Mouse (Mus musculus) limb, embryonic 12.5 days (tissue): Measurements from ENCODE around the gene Aacs. TPM values are rescaled to one million over a fixed set of nuclear protein-coding genes. Genes with fewer than 3 reads are reported as not detected.

Experiments
- ATAC-seq: fragments of 200-750 bp; cut with Nextera tagmentation; 2 replicates; pipeline ENCODE4 v1.8.0; 2017; ENCODE audit warnings: low read depth, moderate TSS enrichment; ENCODE audit not compliant: insufficient number of reproducible peaks, insufficient read depth, low FRiP score, low TSS enrichment
- H3K27ac ChIP-seq: fragments of 300-500 bp; sonication (generic); 2 replicates; pipeline ENCODE4 v1.5.1; 2016; ENCODE audit warnings: mild to moderate bottlenecking, moderate library complexity
- H3K27me3 ChIP-seq: fragments of 300-500 bp; sonication (generic); 2 replicates; pipeline ENCODE4 v1.6.1; 2016; ENCODE audit warnings: mild to moderate bottlenecking, moderate library complexity
- H3K36me3 ChIP-seq: fragments of 300-500 bp; sonication (generic); 2 replicates; pipeline ENCODE4 v1.6.1; 2016; ENCODE audit warnings: mild to moderate bottlenecking, moderate library complexity
- H3K4me1 ChIP-seq: fragments of 300-500 bp; sonication (generic); replicated peaks from 2 replicates; pipeline ENCODE4 v1.6.1; 2016
- H3K4me2 ChIP-seq: fragments of 300-500 bp; sonication (generic); 2 replicates; pipeline ENCODE4 v1.6.1; 2016; ENCODE audit warnings: mild to moderate bottlenecking, moderate library complexity
- H3K4me3 ChIP-seq: fragments of 300-500 bp; sonication (generic); replicated peaks from 2 replicates; pipeline ENCODE4 v1.5.1; 2016; ENCODE audit warnings: mild to moderate bottlenecking
- H3K9ac ChIP-seq: fragments of 300-500 bp; sonication (generic); replicated peaks from 2 replicates; pipeline ENCODE4 v1.6.1; 2016; ENCODE audit warnings: mild to moderate bottlenecking, moderate library complexity
- H3K9me3 ChIP-seq: fragments of 300-500 bp; sonication (generic); 2 replicates; pipeline ENCODE4 v1.6.1; 2016; ENCODE audit warnings: mild to moderate bottlenecking, moderate library complexity
- WGBS: fragments of 180-500 bp; shearing (Covaris S2); methylation state at CpG from one replicate; pipeline ENCODE4 v1.1.7; 2016; 5-methylcytosine and 5-hydroxymethylcytosine counted together
- polyA plus RNA-seq: library from polyadenylated mRNA; unstranded; fragments of >200 nt; fragmentation: Nextera tagmentation; extraction: Ambion mirVana; gene quantifications from 2 replicates; pipeline ENCODE4 v1.2.1, GENCODE M21; 2016

The Aacs gene
- polyA plus RNA-seq, 1 experiment from 2014 or later: 35.7 TPM

- WGBS: 70% methylated on average over 3 of the region's 3 CpGs
- Histone ChIP-seq H3K9ac (no peak overlapping the region), H3K4me1 (peaks cover 24% of the 10 kb centered on the region; the same call in 1 of the 2 replicates), H3K4me2 (no peak overlapping the region), H3K27me3 (no peaks in the 10 kb centered on the region), H3K9me3 (no peaks in the 10 kb centered on the region), H3K4me3 (no peak overlapping the region), H3K36me3 (peaks cover 14% of the 10 kb centered on the region), H3K27ac (0 out of 2 replicates have a peak overlapping the region, but pooled peaks have one; percentile 30)
- ATAC-seq: no peak
These were observed 31.7 kb upstream of the Aacs start for GRCm38 (mm10) chr5:125443915-125444314.

GRCm38 (mm10) chr5:125444554-125444953 lies 31.1 kb upstream of the Aacs start:
- 91% methylated on average over 4 of the region's 4 CpGs for WGBS

GRCm38 (mm10) chr5:125446344-125446743 lies 29.3 kb upstream of the Aacs start:
- Histone ChIP-seq H3K36me3 (peaks cover 14% of the 10 kb centered on the region), H3K4me2 (no peak overlapping the region), H3K27me3 (no peaks in the 10 kb centered on the region), H3K4me1 (peaks cover 17% of the 10 kb centered on the region; the same call in 1 of the 2 replicates), H3K27ac (no peak overlapping the region), H3K9me3 (no peaks in the 10 kb centered on the region), H3K4me3 (no peak overlapping the region), H3K9ac (no peak overlapping the region)
- ATAC-seq: no peak
- WGBS: 79% methylated on average over 7 of the region's 7 CpGs

More at GRCm38 (mm10) chr5:125444554-125444953, 31.1 kb upstream of the Aacs start:
- H3K4me3 ChIP-seq: no peak overlapping the region
- H3K9ac ChIP-seq: no peak overlapping the region
- H3K27me3 ChIP-seq: no peaks in the 10 kb centered on the region
- H3K27ac ChIP-seq: no peak overlapping the region
- ATAC-seq: no peak
- H3K36me3 ChIP-seq: peaks cover 14% of the 10 kb centered on the region
- no peaks in the 10 kb centered on the region for H3K9me3 ChIP-seq
- H3K4me1 ChIP-seq: peaks cover 24% of the 10 kb centered on the region; the same call in 1 of the 2 replicates
- no peak overlapping the region for H3K4me2 ChIP-seq

- no peak overlapping the region for H3K4me2 ChIP-seq
- H3K9ac ChIP-seq: no peak overlapping the region
- no peak for ATAC-seq
- no peaks in the 10 kb centered on the region for H3K9me3 ChIP-seq
- H3K27ac ChIP-seq: no peak overlapping the region
- H3K27me3 ChIP-seq: no peaks in the 10 kb centered on the region
- peaks cover 9% of the 10 kb centered on the region; the same call in 1 of the 2 replicates for H3K4me1 ChIP-seq
- H3K36me3 ChIP-seq: peaks cover 28% of the 10 kb centered on the region
- no peak overlapping the region for H3K4me3 ChIP-seq
- WGBS: 68% methylated on average over 3 of the region's 3 CpGs
These were observed 27.6 kb upstream of the Aacs start for GRCm38 (mm10) chr5:125448026-125448425.

- Histone ChIP-seq H3K4me3 (no peak overlapping the region), H3K27me3 (no peaks in the 10 kb centered on the region), H3K4me1 (0 out of 2 replicates have a peak, but pooled peaks cover 8% of the 10 kb centered on the region), H3K4me2 (no peak overlapping the region), H3K27ac (no peak overlapping the region), H3K9ac (no peak overlapping the region), H3K36me3 (peaks cover 30% of the 10 kb centered on the region), H3K9me3 (no peaks in the 10 kb centered on the region)
- no peak for ATAC-seq
- WGBS: 93% methylated on average over 4 of the region's 4 CpGs
These were observed 27.0 kb upstream of the Aacs start for GRCm38 (mm10) chr5:125448631-125449030.

GRCm38 (mm10) chr5:125449306-125449705 lies 26.3 kb upstream of the Aacs start:
- Histone ChIP-seq H3K36me3 (peaks cover 32% of the 10 kb centered on the region), H3K4me2 (no peak overlapping the region), H3K9ac (no peak overlapping the region), H3K27me3 (no peaks in the 10 kb centered on the region), H3K4me3 (no peak overlapping the region), H3K9me3 (no peaks in the 10 kb centered on the region), H3K4me1 (0 out of 2 replicates have a peak, but pooled peaks cover 8% of the 10 kb centered on the region), H3K27ac (no peak overlapping the region)
- ATAC-seq: no peak
- WGBS: 88% methylated on average over 5 of the region's 5 CpGs

- Histone ChIP-seq H3K9ac (no peak overlapping the region), H3K4me3 (no peak overlapping the region), H3K4me1 (no peaks in the 10 kb centered on the region), H3K9me3 (no peaks in the 10 kb centered on the region), H3K27ac (no peak overlapping the region), H3K27me3 (no peaks in the 10 kb centered on the region), H3K4me2 (no peak overlapping the region), H3K36me3 (peaks cover 45% of the 10 kb centered on the region)
- 92% methylated on average over 9 of the region's 9 CpGs for WGBS
- ATAC-seq: no peak
These were observed 23.0 kb upstream of the Aacs start for GRCm38 (mm10) chr5:125452573-125452972.

GRCm38 (mm10) chr5:125456100-125456499 lies 19.5 kb upstream of the Aacs start:
- H3K4me1 ChIP-seq: no peaks in the 10 kb centered on the region
- no peak overlapping the region for H3K4me3 ChIP-seq
- no peak overlapping the region for H3K27ac ChIP-seq
- no peaks in the 10 kb centered on the region for H3K9me3 ChIP-seq
- H3K9ac ChIP-seq: no peak overlapping the region
- H3K36me3 ChIP-seq: peaks cover 52% of the 10 kb centered on the region
- no peak overlapping the region for H3K4me2 ChIP-seq
- WGBS: 92% methylated on average over 6 of the region's 6 CpGs
- H3K27me3 ChIP-seq: no peaks in the 10 kb centered on the region
- no peak for ATAC-seq

- no peaks in the 10 kb centered on the region for H3K27me3 ChIP-seq
- H3K4me1 ChIP-seq: no peaks in the 10 kb centered on the region
- no peak overlapping the region for H3K9ac ChIP-seq
- H3K36me3 ChIP-seq: peaks cover 43% of the 10 kb centered on the region
- 92% methylated on average over 6 of the region's 6 CpGs for WGBS
- no peaks in the 10 kb centered on the region for H3K9me3 ChIP-seq
- no peak for ATAC-seq
- H3K4me3 ChIP-seq: no peak overlapping the region
- H3K27ac ChIP-seq: no peak overlapping the region
- H3K4me2 ChIP-seq: no peak overlapping the region
These were observed 18.1 kb upstream of the Aacs start for GRCm38 (mm10) chr5:125457538-125457937.

GRCm38 (mm10) chr5:125460574-125460973 lies 15.0 kb upstream of the Aacs start:
- H3K27ac ChIP-seq: no peak overlapping the region
- WGBS: 94% methylated on average over 3 of the region's 3 CpGs
- no peak overlapping the region for H3K4me3 ChIP-seq
- peaks cover 15% of the 10 kb centered on the region for H3K36me3 ChIP-seq
- no peaks in the 10 kb centered on the region; the same call in 1 of the 2 replicates for H3K4me1 ChIP-seq
- H3K4me2 ChIP-seq: no peak overlapping the region
- H3K27me3 ChIP-seq: no peaks in the 10 kb centered on the region
- H3K9ac ChIP-seq: no peak overlapping the region
- ATAC-seq: no peak
- H3K9me3 ChIP-seq: no peaks in the 10 kb centered on the region

GRCm38 (mm10) chr5:125461868-125462445 lies 13.7 kb upstream of the Aacs start:
- Histone ChIP-seq H3K9ac (no peak overlapping the region), H3K4me1 (no peaks in the 10 kb centered on the region; the same call in 1 of the 2 replicates), H3K27me3 (no peaks in the 10 kb centered on the region), H3K27ac (no peak overlapping the region), H3K4me3 (no peak overlapping the region), H3K36me3 (peaks cover 7% of the 10 kb centered on the region; the same call in 1 of the 2 replicates), H3K9me3 (no peaks in the 10 kb centered on the region), H3K4me2 (no peak overlapping the region)
- ATAC-seq: no peak
- WGBS: 55% methylated on average over 10 of the region's 10 CpGs

GRCm38 (mm10) chr5:125465192-125465591 lies 10.4 kb upstream of the Aacs start:
- Histone ChIP-seq H3K4me1 (no peaks in the 10 kb centered on the region; the same call in 1 of the 2 replicates), H3K4me2 (peak overlapping the region; percentile 58), H3K27ac (peak overlapping the region; percentile 19; the same call in 1 of the 2 replicates), H3K9ac (no peak overlapping the region), H3K9me3 (no peaks in the 10 kb centered on the region), H3K36me3 (no peaks in the 10 kb centered on the region), H3K4me3 (peak overlapping the region; percentile 36; the same call in 1 of the 2 replicates), H3K27me3 (no peaks in the 10 kb centered on the region)
- WGBS: 44% methylated on average over 7 of the region's 7 CpGs
- ATAC-seq: peak; percentile 40
